Mouse (Mus musculus) liver, adult 2 months (tissue): ENCODE results near the gene Sned1.

Experiments
- CTCF ChIP-seq: fragments of 200-500 bp; IDR thresholded peaks from 2 replicates; pipeline ENCODE4 v1.5.1; 2011; ENCODE audit warnings: low read depth, low read length, control low read depth
- POLR2A ChIP-seq: fragments of 200-500 bp; IDR thresholded peaks from 2 replicates; pipeline ENCODE4 v1.6.1; 2011; ENCODE audit warnings: low read length, control low read depth; ENCODE audit not compliant: insufficient read depth; ENCODE audit errors: extremely low read depth

- TF ChIP-seq CTCF (no peak), POLR2A (peak; percentile 64; the same call in 1 of the 2 replicates)
Observed at GRCm38 (mm10) chr1:93305581-93306337, 70.1 kb downstream of the Sned1 start, which contains the start of gene Mterf4.
